Mouse (Mus musculus) midbrain, embryonic 14.5 days (tissue): Measurements from ENCODE around the gene Smg1. TPM values are rescaled to one million over a fixed set of nuclear protein-coding genes. Genes with fewer than 3 reads are reported as not detected.
A peak's percentile ranks its signal among the peaks of the same experiment; 100 is the strongest.

Experiments used
- ATAC-seq: fragments of 200-750 bp; cut with Nextera tagmentation; 2 replicates; pipeline ENCODE4 v1.8.0; 2017; ENCODE audit warnings: moderate number of reproducible peaks, moderate library complexity; ENCODE audit not compliant: low FRiP score, low TSS enrichment
- DNase-seq: peaks from one replicate; pipeline ENCODE4 v3.0.0-alpha.2; 2015
- H3K27ac ChIP-seq: fragments of 300-500 bp; sonication (generic); replicated peaks from 2 replicates; pipeline ENCODE4 v1.5.1; 2014; ENCODE audit warnings: mild to moderate bottlenecking, low read depth, low read length, moderate library complexity
- H3K27me3 ChIP-seq: fragments of 300-500 bp; sonication (generic); 2 replicates; pipeline ENCODE4 v1.6.1; 2014; ENCODE audit warnings: low read length, control low read depth, mixed read lengths; ENCODE audit not compliant: control insufficient read depth, insufficient read depth
- H3K36me3 ChIP-seq: fragments of 300-500 bp; sonication (generic); 2 replicates; pipeline ENCODE4 v1.6.1; 2014; ENCODE audit warnings: low read length, control low read depth; ENCODE audit not compliant: control insufficient read depth, insufficient read depth
- H3K4me1 ChIP-seq: fragments of 300-500 bp; sonication (generic); 2 replicates; pipeline ENCODE4 v1.6.1; 2014; ENCODE audit warnings: mild to moderate bottlenecking, antibody characterized with exemption, low read length, control low read depth; ENCODE audit not compliant: control insufficient read depth, insufficient read depth
- H3K4me2 ChIP-seq: fragments of 300-500 bp; sonication (generic); 2 replicates; pipeline ENCODE4 v1.6.1; 2014; ENCODE audit warnings: mild to moderate bottlenecking, low read length, moderate library complexity
- H3K4me3 ChIP-seq: fragments of 300-500 bp; sonication (generic); replicated peaks from 2 replicates; pipeline ENCODE4 v1.5.1; 2014; ENCODE audit warnings: low read depth, low read length
- H3K9ac ChIP-seq: fragments of 300-500 bp; sonication (generic); replicated peaks from 2 replicates; pipeline ENCODE4 v1.6.1; 2014; ENCODE audit warnings: mild to moderate bottlenecking, low read length, moderate library complexity
- H3K9me3 ChIP-seq: fragments of 300-500 bp; sonication (generic); 2 replicates; pipeline ENCODE4 v1.6.1; 2016; ENCODE audit warnings: low read length, control low read depth, mixed read lengths; ENCODE audit not compliant: control insufficient read depth
- WGBS: fragments of 180-500 bp; shearing (Covaris S2); extraction: QIAGEN DNeasy Blood & Tissue Kit; methylation state at CpG from one replicate; pipeline ENCODE4 v1.1.7; 2014; 5-methylcytosine and 5-hydroxymethylcytosine counted together
- polyA plus RNA-seq: library from polyadenylated mRNA; unstranded; fragments of >200 nt; fragmentation: Nextera tagmentation; extraction: Ambion mirVana; gene quantifications from 2 replicates; pipeline ENCODE4 v1.2.1, GENCODE M21; 2014

The Smg1 gene
- polyA plus RNA-seq, 1 experiment from 2014 or later = 31.7 TPM

GRCm38 (mm10) chr7:118123512-118124411, 119.7 kb downstream of the Smg1 start:
- WGBS = 93% methylated on average over 4 of the region's 4 CpGs
- H3K9me3 ChIP-seq = no peaks in the 10 kb centered on the region
- H3K27ac ChIP-seq = no peak overlapping the region
- H3K4me1 ChIP-seq = peaks cover 18% of the 10 kb centered on the region
- DNase-seq (no peak), ATAC-seq (no peak)
- H3K4me2 ChIP-seq = no peak overlapping the region
- peaks cover 57% of the 10 kb centered on the region for H3K36me3 ChIP-seq
- H3K27me3 ChIP-seq = no peaks in the 10 kb centered on the region
- H3K4me3 ChIP-seq = no peak overlapping the region
- H3K9ac ChIP-seq = no peak overlapping the region

- ATAC-seq = no peak
- Histone ChIP-seq H3K4me3 (no peak overlapping the region), H3K9me3 (no peaks in the 10 kb centered on the region), H3K4me1 (peaks cover 4% of the 10 kb centered on the region; the same call in 1 of the 2 replicates), H3K27me3 (no peaks in the 10 kb centered on the region), H3K27ac (no peak overlapping the region), H3K9ac (no peak overlapping the region), H3K36me3 (peaks cover 68% of the 10 kb centered on the region), H3K4me2 (no peak overlapping the region)
- DNase-seq = no peak
- WGBS = 94% methylated on average over 7 of the region's 7 CpGs
Measured at GRCm38 (mm10) chr7:118122235-118122634, 121.2 kb downstream of the Smg1 start.

DNA sequence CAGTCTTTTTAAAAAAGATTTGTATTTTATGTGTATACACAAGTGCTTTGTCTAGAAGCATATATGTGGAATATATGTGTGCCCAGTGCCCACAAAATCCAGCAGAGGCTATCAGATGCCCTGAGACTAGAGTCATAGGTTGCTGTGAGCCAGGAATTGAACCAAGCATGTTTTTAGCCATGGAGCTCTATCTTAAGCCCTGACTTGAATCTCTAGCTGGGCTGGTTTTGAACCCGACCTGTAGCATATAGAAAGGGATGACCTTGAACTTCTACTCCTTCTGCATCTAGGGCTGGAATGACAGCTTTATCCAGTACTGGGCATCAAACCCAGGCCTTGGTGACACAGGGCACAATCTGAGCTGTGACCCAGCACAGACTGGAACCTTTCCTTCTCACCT, 122.8 kb downstream of the Smg1 start:
- ATAC-seq (no peak), DNase-seq (no peak)
- Histone ChIP-seq H3K4me3 (no peak overlapping the region), H3K36me3 (peaks cover 53% of the 10 kb centered on the region), H3K9me3 (no peaks in the 10 kb centered on the region), H3K4me2 (no peak overlapping the region), H3K27me3 (no peaks in the 10 kb centered on the region), H3K4me1 (no peaks in the 10 kb centered on the region), H3K9ac (no peak overlapping the region), H3K27ac (no peak overlapping the region)
- WGBS = 84% methylated on average over 1 of the region's 1 CpGs

DNA sequence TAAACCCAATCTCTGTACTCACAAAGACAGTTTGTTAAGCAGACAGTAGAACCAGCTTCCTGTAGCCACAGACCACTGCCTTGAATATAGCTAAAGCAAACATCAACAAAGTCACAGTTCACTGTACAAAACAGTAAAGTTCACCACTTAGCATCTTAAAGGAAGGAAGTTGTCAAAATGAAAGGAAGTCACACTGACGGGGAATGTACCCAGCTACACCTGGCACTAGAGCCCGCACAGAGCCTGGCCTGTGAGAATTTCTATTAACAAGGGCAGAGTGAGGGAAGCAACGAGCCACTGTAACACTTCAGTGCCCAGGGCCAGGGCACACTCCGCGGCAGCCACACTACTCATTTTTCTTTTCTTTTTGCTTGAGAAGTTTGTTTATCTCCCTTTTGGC, 123.5 kb downstream of the Smg1 start:
- Histone ChIP-seq H3K9ac (no peak overlapping the region), H3K36me3 (peaks cover 53% of the 10 kb centered on the region), H3K4me3 (no peak overlapping the region), H3K9me3 (no peaks in the 10 kb centered on the region), H3K4me1 (peaks cover 1% of the 10 kb centered on the region; the same call in 1 of the 2 replicates), H3K27ac (no peak overlapping the region), H3K4me2 (no peak overlapping the region), H3K27me3 (no peaks in the 10 kb centered on the region)
- DNase-seq = no peak
- ATAC-seq = no peak
- WGBS = 83% methylated on average over 5 of the region's 5 CpGs

DNA sequence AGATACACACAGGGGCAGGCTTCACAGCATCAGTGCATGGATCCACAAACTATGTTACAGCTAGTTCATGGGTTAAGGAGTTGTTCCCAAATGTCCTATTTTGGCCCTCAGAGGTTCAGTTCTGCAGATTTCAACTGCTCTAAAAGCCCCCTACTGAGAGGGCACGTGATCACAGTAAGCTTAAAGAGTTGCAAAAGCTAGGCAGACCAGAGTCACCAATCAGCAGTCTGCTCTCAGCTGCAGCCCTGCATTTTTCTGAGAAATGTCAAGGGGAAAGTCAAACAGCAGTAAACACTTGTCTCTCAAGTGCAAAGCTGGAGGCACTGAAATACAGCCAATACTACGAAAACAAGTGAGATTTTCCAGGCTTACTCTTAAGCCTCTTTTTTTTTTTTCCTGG, 124.3 kb downstream of the Smg1 start:
- no peak overlapping the region for H3K27ac ChIP-seq
- H3K4me3 ChIP-seq = no peak overlapping the region
- no peaks in the 10 kb centered on the region for H3K27me3 ChIP-seq
- H3K4me1 ChIP-seq = peaks cover 9% of the 10 kb centered on the region
- peaks cover 55% of the 10 kb centered on the region for H3K36me3 ChIP-seq
- DNase-seq (no peak), ATAC-seq (no peak)
- no peak overlapping the region for H3K4me2 ChIP-seq
- no peaks in the 10 kb centered on the region for H3K9me3 ChIP-seq
- no peak overlapping the region for H3K9ac ChIP-seq
- 37% methylated on average over 2 of the region's 2 CpGs for WGBS

- no peak overlapping the region for H3K4me3 ChIP-seq
- H3K4me2 ChIP-seq = no peak overlapping the region
- H3K27me3 ChIP-seq = no peaks in the 10 kb centered on the region
- DNase-seq (no peak), ATAC-seq (no peak)
- peaks cover 16% of the 10 kb centered on the region for H3K4me1 ChIP-seq
- H3K9ac ChIP-seq = no peak overlapping the region
- WGBS = 84% methylated on average over 3 of the region's 3 CpGs
- no peaks in the 10 kb centered on the region for H3K9me3 ChIP-seq
- peaks cover 59% of the 10 kb centered on the region for H3K36me3 ChIP-seq
- H3K27ac ChIP-seq = no peak overlapping the region
Measured at GRCm38 (mm10) chr7:118118426-118118825, 125.0 kb downstream of the Smg1 start.

GRCm38 (mm10) chr7:118117539-118118210, 125.8 kb downstream of the Smg1 start:
- WGBS = 50% methylated on average over 4 of the region's 4 CpGs
- peaks cover 65% of the 10 kb centered on the region for H3K36me3 ChIP-seq
- 0 out of 2 replicates have a peak overlapping the region, but pooled peaks have one; percentile 17 for H3K27ac ChIP-seq
- H3K4me1 ChIP-seq = peaks cover 22% of the 10 kb centered on the region
- H3K9me3 ChIP-seq = no peaks in the 10 kb centered on the region
- no peak overlapping the region for H3K4me2 ChIP-seq
- 0 out of 2 replicates have a peak overlapping the region, but pooled peaks have one; percentile 20 for H3K9ac ChIP-seq
- ATAC-seq (no peak), DNase-seq (no peak)
- no peaks in the 10 kb centered on the region for H3K27me3 ChIP-seq
- no peak overlapping the region for H3K4me3 ChIP-seq

- H3K4me3 ChIP-seq = 0 out of 2 replicates have a peak overlapping the region, but pooled peaks have one; percentile 97
- no peak for DNase-seq
- peaks cover 66% of the 10 kb centered on the region for H3K36me3 ChIP-seq
- WGBS = 13% methylated on average over 8 of the region's 8 CpGs
- no peaks in the 10 kb centered on the region for H3K9me3 ChIP-seq
- 0 out of 2 replicates have a peak, but pooled peaks have one; percentile 7 for ATAC-seq
- peak overlapping the region; percentile 98 for H3K4me2 ChIP-seq
- peaks cover 28% of the 10 kb centered on the region for H3K4me1 ChIP-seq
- no peaks in the 10 kb centered on the region for H3K27me3 ChIP-seq
- H3K9ac ChIP-seq = 0 out of 2 replicates have a peak overlapping the region, but pooled peaks have one; percentile 20
- H3K27ac ChIP-seq = 0 out of 2 replicates have a peak overlapping the region, but pooled peaks have one; percentile 17
Measured at GRCm38 (mm10) chr7:118116787-118117538, 126.5 kb downstream of the Smg1 start.
